Mouse (Mus musculus): ENCODE results near the gene Smco3. TPM values are rescaled to one million over a fixed set of nuclear protein-coding genes. Genes with fewer than 3 reads are reported as not detected.

The Smco3 gene
- total and polyA plus RNA-seq, 3 experiments = not detected

DNA sequence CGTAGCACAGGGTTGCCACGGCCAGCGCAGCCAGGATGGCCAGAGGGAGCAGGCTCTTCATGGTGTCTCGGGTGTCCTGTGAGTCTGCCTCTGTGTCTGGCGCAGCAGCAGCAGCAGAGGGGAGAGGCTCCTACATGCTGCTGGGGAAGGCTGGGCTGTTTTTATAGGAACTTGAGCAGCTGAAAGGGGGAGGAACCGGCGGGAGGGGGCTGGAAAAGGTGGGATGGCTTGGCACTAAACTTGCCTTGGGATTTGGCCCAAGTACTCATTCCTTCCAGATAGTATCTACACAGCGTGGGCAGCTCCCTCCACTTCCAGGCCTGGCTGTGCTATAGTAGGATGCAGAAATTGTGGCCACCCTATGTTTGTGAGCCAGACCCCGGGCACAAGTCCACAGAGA, 40.4 kb upstream of the Smco3 start, which contains the start of gene Mgp:
Gene Mgp, minus strand, starts transcription at position 154 of the 400 bp plus-strand sequence.
- no peak for DNase-seq (ENCODE audit: low read depth, low spot score)
- TF ChIP-seq CHD2 (IDR thresholded peaks at IDR 0.05; ENCODE audit: low read length) (no peak), MXI1 (IDR thresholded peaks at IDR 0.05; ENCODE audit: low read depth, low read length) (no peak), EP300 (IDR thresholded peaks at IDR 0.05; ENCODE audit: low read depth in 1 of 2, low read length in 2 of 2) (no peak), MAX (IDR thresholded peaks at IDR 0.05; ENCODE audit: low read length) (no peak)
- Histone ChIP-seq H3K27ac (ENCODE audit: control insufficient read depth, low read depth, low read length) (no peak within 1 kb of the TSS), H3K36me3 (ENCODE audit: control insufficient read depth in 1 of 2, insufficient read depth in 2 of 2, low read length in 2 of 2) (no peaks in the 10 kb centered on the region), H3K27me3 (ENCODE audit: control insufficient read depth in 1 of 2, insufficient read depth in 2 of 2, low read length in 2 of 2) (peaks cover 0 to 8% of the 10 kb centered on the region in 2 experiments; a peak in 3 of 4 replicates), H3K79me2 (ENCODE audit: control insufficient read depth, insufficient read depth, low read length, poor library complexity) (no peaks in the 10 kb centered on the region), H3K9me3 (replicated peaks; ENCODE audit: insufficient read depth, low read length) (no peaks in the 10 kb centered on the region), H3K9ac (ENCODE audit: control insufficient read depth, low read depth, low read length, poor library complexity, severe bottlenecking) (no peak within 1 kb of the TSS), H3K4me1 (ENCODE audit: control insufficient read depth in 1 of 2, insufficient read depth in 2 of 2, low read length in 2 of 2) (no peaks in the 10 kb centered on the region), H3K4me3 (ENCODE audit: control insufficient read depth in 1 of 2, insufficient read depth in 1 of 2, low read depth in 2 of 2, low read length in 2 of 2) (no peak within 1 kb of the TSS)

DNA sequence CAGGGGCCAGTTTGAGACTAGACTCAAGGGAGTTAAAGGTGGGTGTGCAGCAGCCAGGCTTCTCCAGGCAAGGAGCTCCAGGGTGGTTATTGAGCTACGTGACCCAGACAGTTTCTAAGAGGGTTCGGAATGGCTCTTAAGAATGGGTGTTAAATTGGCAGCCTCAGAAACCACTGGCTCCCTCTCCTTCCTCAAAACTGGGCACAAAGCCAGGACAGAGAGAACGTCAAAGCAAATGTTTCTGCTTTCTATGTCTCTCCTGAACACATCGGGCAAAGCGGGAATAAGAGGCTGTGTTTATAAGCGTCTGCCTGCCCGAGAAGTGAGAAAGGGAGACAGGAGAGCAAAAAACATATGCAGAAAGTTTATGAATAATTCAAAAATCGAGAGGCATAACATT, 39.3 kb upstream of the Smco3 start:
- H3K4me1 ChIP-seq (ENCODE audit: control insufficient read depth in 1 of 2, insufficient read depth in 2 of 2, low read length in 2 of 2) = no peaks in the 10 kb centered on the region
- DNase-seq (ENCODE audit: low read depth, low spot score) = peak; percentile 53

DNA sequence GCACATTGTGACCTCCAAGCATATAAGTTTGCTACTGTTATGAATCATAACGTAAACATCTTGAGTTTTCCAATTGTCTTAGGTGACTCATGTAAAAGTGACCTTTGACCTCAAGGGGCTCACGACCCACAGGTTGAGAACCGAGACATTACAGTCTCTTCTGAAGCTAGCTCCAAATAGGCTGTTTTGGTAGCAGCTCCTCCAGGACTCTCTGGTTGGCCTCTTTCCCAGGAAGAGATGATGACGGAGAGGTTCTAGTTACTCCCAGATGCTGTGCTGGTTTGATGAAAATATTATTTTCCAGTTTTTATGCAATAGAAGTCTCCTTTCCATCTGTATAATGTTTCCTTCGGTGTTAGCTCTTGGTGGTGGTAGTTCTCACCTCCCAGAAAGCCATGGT, 33.7 kb upstream of the Smco3 start:
- H3K4me3 ChIP-seq (ENCODE audit: control insufficient read depth in 1 of 2, insufficient read depth in 1 of 2, low read depth in 2 of 2, low read length in 2 of 2) = no peak overlapping the region
- no peaks in the 10 kb centered on the region for H3K36me3 ChIP-seq (ENCODE audit: control insufficient read depth in 1 of 2, insufficient read depth in 2 of 2, low read length in 2 of 2)
- DNase-seq (ENCODE audit: low read depth, low spot score) = no peak
- no peak overlapping the region for H3K9ac ChIP-seq (ENCODE audit: control insufficient read depth, low read depth, low read length, poor library complexity, severe bottlenecking)
- TF ChIP-seq CHD1 (IDR thresholded peaks at IDR 0.05; ENCODE audit: low read depth, low read length) (no peak), CTCF (IDR thresholded peaks at IDR 0.05 in 2 of 3, conservative IDR thresholded peaks at IDR 0.05 in 1 of 3; ENCODE audit: control insufficient read depth in 1 of 3, insufficient read depth in 1 of 3, low read depth in 2 of 3, low read length in 3 of 3, poor library complexity in 1 of 3, severe bottlenecking in 1 of 3) (no peak), RAD21 (IDR thresholded peaks at IDR 0.05; ENCODE audit: low read depth, low read length) (no peak), BHLHE40 (IDR thresholded peaks at IDR 0.05; ENCODE audit: borderline replicate concordance, low read depth, low read length) (no peak), GATA1 (IDR thresholded peaks at IDR 0.05; ENCODE audit: low read depth, low read length) (no peak), SIN3A (IDR thresholded peaks at IDR 0.05; ENCODE audit: low read length) (no peak), MYB (IDR thresholded peaks at IDR 0.05; ENCODE audit: low read depth, low read length) (no peak), EP300 (IDR thresholded peaks at IDR 0.05; ENCODE audit: low read depth in 1 of 2, low read length in 2 of 2) (no peak), KAT2A (conservative IDR thresholded peaks at IDR 0.05; ENCODE audit: low read depth, low read length) (no peak), TCF12 (IDR thresholded peaks at IDR 0.05; ENCODE audit: low read depth, low read length) (no peak), USF1 (IDR thresholded peaks at IDR 0.05; ENCODE audit: low read depth, low read length) (no peak), RCOR1 (IDR thresholded peaks at IDR 0.05; ENCODE audit: low read depth, low read length) (no peak), SMC3 (IDR thresholded peaks at IDR 0.05; ENCODE audit: low read depth, low read length) (no peak), ZMIZ1 (IDR thresholded peaks at IDR 0.05; ENCODE audit: low read depth, low read length) (no peak), USF2 (IDR thresholded peaks at IDR 0.05; ENCODE audit: borderline replicate concordance in 1 of 2, insufficient read depth in 1 of 2, low read depth in 1 of 2, low read length in 2 of 2) (no peak)
- H3K79me2 ChIP-seq (ENCODE audit: control insufficient read depth, insufficient read depth, low read length, poor library complexity) = no peaks in the 10 kb centered on the region
- H3K9me3 ChIP-seq (replicated peaks; ENCODE audit: insufficient read depth, low read length) = no peaks in the 10 kb centered on the region
- no peak overlapping the region for H3K27ac ChIP-seq (ENCODE audit: control insufficient read depth, low read depth, low read length)
- peaks cover 0 to 3% of the 10 kb centered on the region in 2 experiments; a peak in 2 of 4 replicates for H3K27me3 ChIP-seq (ENCODE audit: control insufficient read depth in 1 of 2, insufficient read depth in 2 of 2, low read length in 2 of 2)
- H3K4me1 ChIP-seq (ENCODE audit: control insufficient read depth in 1 of 2, insufficient read depth in 2 of 2, low read length in 2 of 2) = no peaks in the 10 kb centered on the region

More for the DNA sequence above, 39.3 kb upstream of the Smco3 start:
- Histone ChIP-seq H3K27me3 (ENCODE audit: control insufficient read depth in 1 of 2, insufficient read depth in 2 of 2, low read length in 2 of 2) (peaks cover 0 to 8% of the 10 kb centered on the region in 2 experiments; a peak in 3 of 4 replicates), H3K9me3 (replicated peaks; ENCODE audit: insufficient read depth, low read length) (no peaks in the 10 kb centered on the region), H3K27ac (ENCODE audit: control insufficient read depth, low read depth, low read length) (no peak overlapping the region), H3K36me3 (ENCODE audit: control insufficient read depth in 1 of 2, insufficient read depth in 2 of 2, low read length in 2 of 2) (no peaks in the 10 kb centered on the region), H3K4me3 (ENCODE audit: control insufficient read depth in 1 of 2, insufficient read depth in 1 of 2, low read depth in 2 of 2, low read length in 2 of 2) (no peak overlapping the region), H3K9ac (ENCODE audit: control insufficient read depth, low read depth, low read length, poor library complexity, severe bottlenecking) (no peak overlapping the region), H3K79me2 (ENCODE audit: control insufficient read depth, insufficient read depth, low read length, poor library complexity) (no peaks in the 10 kb centered on the region)
- TF ChIP-seq MAX (IDR thresholded peaks at IDR 0.05; ENCODE audit: low read length) (no peak), GATA1 (IDR thresholded peaks at IDR 0.05; ENCODE audit: low read depth, low read length) (no peak), CHD2 (IDR thresholded peaks at IDR 0.05; ENCODE audit: low read length) (no peak), POLR2AphosphoS5 (IDR thresholded peaks at IDR 0.05; ENCODE audit: borderline replicate concordance, low read depth, low read length) (no peak), TCF12 (IDR thresholded peaks at IDR 0.05; ENCODE audit: low read depth, low read length) (no peak), MXI1 (IDR thresholded peaks at IDR 0.05; ENCODE audit: low read depth, low read length) (no peak), EP300 (IDR thresholded peaks at IDR 0.05; ENCODE audit: low read depth in 1 of 2, low read length in 2 of 2) (no peak), TAL1 (IDR thresholded peaks at IDR 0.05; ENCODE audit: low read length) (no peak), ZMIZ1 (IDR thresholded peaks at IDR 0.05; ENCODE audit: low read depth, low read length) (no peak), RAD21 (IDR thresholded peaks at IDR 0.05; ENCODE audit: low read depth, low read length) (no peak), BHLHE40 (IDR thresholded peaks at IDR 0.05; ENCODE audit: borderline replicate concordance, low read depth, low read length) (no peak), ZKSCAN1 (IDR thresholded peaks at IDR 0.05; ENCODE audit: low read depth, low read length) (no peak), NRF1 (IDR thresholded peaks at IDR 0.05; ENCODE audit: insufficient read depth, low read depth, low read length, poor library complexity, severe bottlenecking) (no peak), SIN3A (IDR thresholded peaks at IDR 0.05; ENCODE audit: low read length) (no peak), E2F4 (IDR thresholded peaks at IDR 0.05; ENCODE audit: borderline replicate concordance, low read depth, low read length) (no peak)

All from MEL (cell line).